Mouse (Mus musculus) left cerebral cortex, postnatal 10 days (tissue): ENCODE data around the gene Iqcb1. TPM values are rescaled to one million over a fixed set of nuclear protein-coding genes. Genes with fewer than 3 reads are reported as not detected.

Source experiments
- DNase-seq, 2 experiments: peaks; one replicate each; pipeline ENCODE4 v3.0.0; 2021 to 2022; ENCODE audit warnings: low spot score in 2 of 2, mixed read lengths in 1 of 2; ENCODE audit errors: extremely low spot score in 1 of 2
- intact Hi-C: fragments of 180-260 bp; cut with DNase I; formaldehyde crosslinking; loops from one replicate; pipeline ENCODE4 v1.15.1; 2025
- microRNA-seq: library from miRNA; unstranded; fragments of <30 nt; microRNA quantifications from one replicate; pipeline ENCODE4 v1.2.0, GENCODE M21; 2022
- total RNA-seq, 2 experiments: library from RNA; stranded (reverse); gene quantifications; 2 replicates each; pipeline ENCODE4 v1.2.3; 2021

The Iqcb1 gene
- total RNA-seq, 2 experiments from 2014 or later: 35.4 to 40.0 TPM

DNA sequence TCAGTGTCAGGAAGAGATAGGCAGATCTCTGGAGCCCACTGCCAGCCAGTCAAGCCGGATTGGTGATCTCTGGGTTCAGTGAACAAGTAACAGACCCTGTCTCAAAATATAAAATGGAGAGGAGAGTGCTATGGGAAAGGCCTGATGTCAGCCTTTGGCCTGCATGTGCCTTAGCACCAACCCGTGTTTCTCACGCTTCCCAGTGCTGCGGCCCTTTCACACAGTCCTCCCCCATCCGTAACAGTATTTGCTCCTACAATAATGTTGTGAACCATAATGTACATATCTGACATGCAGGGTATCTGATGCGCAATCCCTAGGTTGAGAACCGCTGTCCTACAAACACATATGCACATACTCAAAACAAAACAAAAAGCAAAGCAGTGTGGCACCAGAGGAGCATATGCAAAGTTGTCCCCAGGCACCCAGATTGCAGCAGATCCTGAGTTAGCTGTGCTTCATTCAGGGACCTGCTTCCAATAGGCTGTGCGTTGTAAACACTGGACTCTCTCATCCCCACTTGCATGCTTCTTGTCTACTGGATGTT, 93.0 kb downstream of the Iqcb1 start:
- no peak for DNase-seq

DNA sequence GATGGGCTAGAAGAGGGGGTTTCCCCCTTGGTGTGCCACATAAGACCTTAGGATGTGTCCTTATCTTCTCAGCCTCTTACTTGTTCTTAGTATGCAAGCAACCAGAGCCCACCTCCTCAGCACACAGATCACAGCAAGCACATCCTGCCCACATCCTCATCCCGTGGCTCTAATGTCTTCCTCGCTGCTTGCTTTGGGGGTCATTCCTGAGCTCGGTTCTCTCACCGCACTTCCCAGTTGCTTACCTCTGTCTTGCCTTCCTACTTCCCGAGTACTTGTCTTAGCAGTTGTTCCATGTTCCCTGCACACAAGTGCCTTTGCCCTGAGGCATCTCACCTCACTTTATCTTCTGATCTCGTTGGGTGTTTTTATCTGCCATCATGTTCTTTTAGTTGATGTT, 93.8 kb downstream of the Iqcb1 start:
- intact Hi-C loops: no loop called here
- DNase-seq: no peak

More for the DNA sequence above, 93.0 kb downstream of the Iqcb1 start:
- intact Hi-C loops: no loop called here

Small RNA genes lying within 50 kb of the gene (microRNA-seq; reads per million reads assigned to microRNA genes)
- gene Gm22617: not detected

Other genes starting within 250 kb of the Iqcb1 start
- gene Cd86, start 162.3 kb upstream of the Iqcb1 start, total RNA-seq: 1 to 10 TPM; 1.1 to 1.2 TPM
- under 1 TPM; 0.24 to 0.39 TPM for gene Ildr1, start 134.4 kb upstream of the Iqcb1 start, total RNA-seq
- gene Slc15a2, start 43.4 kb upstream of the Iqcb1 start, total RNA-seq: 10 to 100 TPM; 35.1 to 35.7 TPM
- 1 to 10 TPM; 1.1 TPM for gene Eaf2, start 46.6 kb downstream of the Iqcb1 start, total RNA-seq
- 10 to 100 TPM; 50.3 to 60.5 TPM for gene Golgb1, start 46.8 kb downstream of the Iqcb1 start, total RNA-seq
- 1 to 10 TPM; 4.0 to 4.4 TPM for gene Hcls1, start 106.6 kb downstream of the Iqcb1 start, total RNA-seq
- gene Fbxo40, start 162.1 kb downstream of the Iqcb1 start, total RNA-seq: under 1 TPM in 1 of 2 experiments, not detected in 1; 0.20 TPM
- 1 to 10 TPM; 2.4 to 3.2 TPM for gene Polq, start 183.4 kb downstream of the Iqcb1 start, total RNA-seq